Mouse (Mus musculus): ENCODE measurements at regions not wholly inside any gene's neighbourhood (a gene's known extent, or its start where the extent isn't known, plus 50 kb on each side); places are given as distances from the start of the nearest gene placed in this dataset.

- DNase-seq (ENCODE audit: low spot score), result no peak
These were observed 159.6 kb upstream of the Gjb5 start for GRCm38 (mm10) chr4:127517539-127517938.

- no peak for DNase-seq (ENCODE audit: low spot score)
These were observed 152.0 kb upstream of the Gjb5 start for GRCm38 (mm10) chr4:127509936-127510335.

- DNase-seq (ENCODE audit: low spot score), result no peak
These were observed 144.6 kb upstream of the Gjb5 start for GRCm38 (mm10) chr4:127502621-127503020.

GRCm38 (mm10) chr4:127501881-127502280 lies 143.9 kb upstream of the Gjb5 start:
- DNase-seq (ENCODE audit: low spot score), result no peak

GRCm38 (mm10) chr4:127487016-127487780 lies 129.2 kb upstream of the Gjb5 start:
- DNase-seq (ENCODE audit: low spot score), result no peak

- no peak for DNase-seq (ENCODE audit: low spot score)
These were observed 127.3 kb upstream of the Gjb5 start for GRCm38 (mm10) chr4:127485238-127485637.

GRCm38 (mm10) chr4:127482461-127482860 lies 124.5 kb upstream of the Gjb5 start:
- no peak for DNase-seq (ENCODE audit: low spot score)

- no peak for DNase-seq (ENCODE audit: low spot score)
These were observed 122.4 kb upstream of the Gjb5 start for GRCm38 (mm10) chr4:127480339-127480738.

- DNase-seq (ENCODE audit: low spot score), result no peak
These were observed 111.9 kb upstream of the Gjb5 start for GRCm38 (mm10) chr4:127469877-127470276.

- DNase-seq (ENCODE audit: low spot score), result no peak
These were observed 96.6 kb upstream of the Gjb5 start for GRCm38 (mm10) chr4:127454511-127455119.

- DNase-seq (ENCODE audit: low spot score), result no peak
These were observed 94.1 kb upstream of the Gjb5 start for GRCm38 (mm10) chr4:127452081-127452480.

GRCm38 (mm10) chr4:127445300-127445699 lies 87.3 kb upstream of the Gjb5 start:
- no peak for DNase-seq (ENCODE audit: low spot score)

- no peak for DNase-seq (ENCODE audit: low spot score)
These were observed 86.1 kb upstream of the Gjb5 start for GRCm38 (mm10) chr4:127444056-127444455.

GRCm38 (mm10) chr4:127442001-127442400 lies 84.0 kb upstream of the Gjb5 start:
- no peak for DNase-seq (ENCODE audit: low spot score)

GRCm38 (mm10) chr4:127440602-127441001 lies 82.6 kb upstream of the Gjb5 start:
- no peak for DNase-seq (ENCODE audit: low spot score)

GRCm38 (mm10) chr4:127435076-127435475 lies 77.1 kb upstream of the Gjb5 start:
- DNase-seq (ENCODE audit: low spot score), result no peak

GRCm38 (mm10) chr4:127430237-127430636 lies 72.3 kb upstream of the Gjb5 start:
- DNase-seq (ENCODE audit: low spot score), result no peak

GRCm38 (mm10) chr4:127429748-127430147 lies 71.8 kb upstream of the Gjb5 start:
- peak; percentile 6 for DNase-seq (ENCODE audit: low spot score)

- no peak for DNase-seq (ENCODE audit: low spot score)
These were observed 65.9 kb upstream of the Gjb5 start for GRCm38 (mm10) chr4:127423855-127424254.

GRCm38 (mm10) chr4:127421927-127422450 lies 64.0 kb upstream of the Gjb5 start:
- no peak for DNase-seq (ENCODE audit: low spot score)

- no peak for DNase-seq (ENCODE audit: low spot score)
These were observed 63.1 kb upstream of the Gjb5 start for GRCm38 (mm10) chr4:127421129-127421528.

- DNase-seq (ENCODE audit: low spot score), result no peak
These were observed 61.8 kb upstream of the Gjb5 start for GRCm38 (mm10) chr4:127419786-127420120.

GRCm38 (mm10) chr4:127419062-127419785 lies 61.2 kb upstream of the Gjb5 start:
- no peak for DNase-seq (ENCODE audit: low spot score)
